ENCODE assay signal across 8 mouse cellular contexts in genomic region chr8:48109856-48110780, GRCm38 (mm10). TPM values are rescaled to one million over a fixed set of nuclear protein-coding genes. Genes with fewer than 3 reads are reported as not detected.
DNase-seq lines count a peak whose midpoint lies in the region; ATAC-seq lines count a peak whose summit lies in the region.

No protein-coding gene starts in this region.

- peak; percentile 30 for DNase-seq in T-cell, adult 2 months (ENCODE audit: low spot score)
- peak; percentile 48 to 57 for DNase-seq in cerebellum, postnatal 14 days
- peak; percentile 63 for DNase-seq in gastrocnemius, postnatal 10 days
- DNase-seq in left cerebral cortex, postnatal 25 days (ENCODE audit: low spot score in 2 of 2): peak; percentile 49 to 65
- peak; percentile 74 for DNase-seq in mesoderm, embryonic 11.5 days (ENCODE audit: low read depth, low spot score)
- peak; percentile 20 to 25 for DNase-seq in right cerebral cortex, postnatal 36 days (ENCODE audit: low spot score in 2 of 2)

- intact Hi-C loops in left cerebral cortex, postnatal 25 days (cut with DNase I): no loop called here

- ATAC-seq in inflammation-experienced regulatory T-cells, adult 6 months: peak; percentile 71
- no peak for ATAC-seq in erythroid progenitor cell, adult 5-6 weeks (replicated peaks; ENCODE audit: low FRiP score, poor library complexity, severe bottlenecking)

RNA-seq across cellular contexts. Expression of gene Dctd, which starts 11.2 kb away (rescaled TPM):
- total RNA-seq in gastrocnemius, postnatal 10 days (2021): 1 to 10 TPM; 3.9 to 4.8 TPM
- polyA plus RNA-seq in inflammation-experienced regulatory T-cells, adult 6 months (2017; shearing (Covaris generic)): 1 to 10 TPM; 4.9 to 8.5 (median 7.4) TPM
- total RNA-seq in left cerebral cortex, postnatal 25 days (2021): 1 to 10 TPM; 5.5 to 9.4 TPM
- 1.3 and 10.1 TPM in 2 replicates for total RNA-seq in erythroid progenitor cell, adult 5-6 weeks (2015; ENCODE audit: low replicate concordance)
- total RNA-seq in erythroid progenitor cell, adult 5-6 weeks (2017; ENCODE audit: low replicate concordance): 2.3 and 4.7 TPM in 2 replicates

Comparison
In these comparisons a context has a peak if more than half of its experiments do, and no peak if none do; other contexts are left out.
1. DNase-seq: peak in every context shown above with its lines; median percentile 74 in mesoderm, embryonic 11.5 days; 63 in gastrocnemius, postnatal 10 days; 57 in left cerebral cortex, postnatal 25 days; 52 in cerebellum, postnatal 14 days; 30 in T-cell, adult 2 months; 22 in right cerebral cortex, postnatal 36 days.